Mouse (Mus musculus): ENCODE results near the gene Fbxw9. TPM values are rescaled to one million over a fixed set of nuclear protein-coding genes. Genes with fewer than 3 reads are reported as not detected.

Fbxw9 gene
- polyA plus RNA-seq, 1 experiment from 2014 or later, result 23.1 TPM

GRCm38 (mm10) chr8:85067155-85067554 is 7.3 kb downstream of the Fbxw9 start:
- 100% methylated on average over 2 of the region's 2 CpGs for WGBS
- no peak overlapping the region for H3K9ac ChIP-seq
- H3K4me2 ChIP-seq, result no peak overlapping the region
- no peak for ATAC-seq (ENCODE audit: insufficient read depth)
- H3K4me1 ChIP-seq (ENCODE audit: insufficient read depth), result peaks cover under 1% of the 10 kb centered on the region; the same call in 1 of the 2 replicates
- H3K27me3 ChIP-seq (ENCODE audit: insufficient read depth, low read length), result no peaks in the 10 kb centered on the region
- TF ChIP-seq CTCF (IDR thresholded peaks at IDR 0.05; ENCODE audit: low read depth), result no peak
- no peak for DNase-seq
- no peak overlapping the region for H3K4me3 ChIP-seq (ENCODE audit: low read depth, low read length)
- peaks cover 3% of the 10 kb centered on the region; the same call in 1 of the 2 replicates for H3K36me3 ChIP-seq (ENCODE audit: insufficient read depth)
- H3K27ac ChIP-seq (ENCODE audit: low read depth), result no peak overlapping the region
- H3K9me3 ChIP-seq (ENCODE audit: low read depth, low read length), result no peaks in the 10 kb centered on the region

DNA sequence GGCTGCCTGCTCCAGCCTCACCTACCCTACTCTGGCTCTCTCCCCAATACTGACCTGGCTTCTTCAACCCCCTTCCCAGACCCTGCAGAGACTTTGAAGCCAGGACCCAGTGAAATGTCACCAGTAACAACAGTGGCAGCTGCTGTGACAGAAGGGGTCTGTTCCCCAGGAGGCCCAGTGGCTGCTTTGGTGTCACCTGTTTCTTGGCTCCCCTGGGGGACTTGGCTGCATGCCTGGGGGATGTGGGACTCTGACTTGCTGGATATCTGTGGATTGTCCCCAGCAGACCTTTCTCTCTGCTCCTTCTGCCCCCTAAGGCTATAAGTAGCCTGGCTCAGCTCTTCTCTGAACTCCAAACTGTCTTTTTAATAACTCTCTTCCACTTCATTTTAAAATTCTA is 8.1 kb downstream of the Fbxw9 start, which contains the start of gene Gm5741:
TSS of gene Gm5741 (minus strand) at position 1 of the 400 bp plus-strand sequence.
- no peak within 1 kb of the TSS for H3K9ac ChIP-seq
- H3K4me1 ChIP-seq (ENCODE audit: insufficient read depth), result peaks cover 6% of the 10 kb centered on the region; the same call in 1 of the 2 replicates
- H3K27ac ChIP-seq (ENCODE audit: low read depth), result no peak within 1 kb of the TSS
- no peak for TF ChIP-seq CTCF (IDR thresholded peaks at IDR 0.05; ENCODE audit: low read depth)
- no peak within 1 kb of the TSS for H3K4me2 ChIP-seq
- DNase-seq, result no peak
- H3K4me3 ChIP-seq (ENCODE audit: low read depth, low read length), result no peak within 1 kb of the TSS
- H3K36me3 ChIP-seq (ENCODE audit: insufficient read depth), result peaks cover 3% of the 10 kb centered on the region; the same call in 1 of the 2 replicates
- ATAC-seq (ENCODE audit: insufficient read depth), result no peak
- H3K9me3 ChIP-seq (ENCODE audit: low read depth, low read length), result no peaks in the 10 kb centered on the region
- H3K27me3 ChIP-seq (ENCODE audit: insufficient read depth, low read length), result no peaks in the 10 kb centered on the region

GRCm38 (mm10) chr8:85071041-85071440 is 11.2 kb downstream of the Fbxw9 start:
- no peaks in the 10 kb centered on the region for H3K9me3 ChIP-seq (ENCODE audit: low read depth, low read length)
- peak overlapping the region; percentile 95 for H3K27ac ChIP-seq (ENCODE audit: low read depth)
- TF ChIP-seq CTCF (IDR thresholded peaks at IDR 0.05; ENCODE audit: low read depth), result no peak
- DNase-seq (peak; percentile 19), ATAC-seq (ENCODE audit: insufficient read depth) (no peak)
- H3K4me3 ChIP-seq (ENCODE audit: low read depth, low read length), result peak overlapping the region; percentile 71
- H3K36me3 ChIP-seq (ENCODE audit: insufficient read depth), result peaks cover 30% of the 10 kb centered on the region
- H3K4me1 ChIP-seq (ENCODE audit: insufficient read depth), result peaks cover 6% of the 10 kb centered on the region; the same call in 1 of the 2 replicates
- WGBS, result 77% methylated on average over 5 of the region's 5 CpGs
- H3K4me2 ChIP-seq, result peak overlapping the region; percentile 81
- H3K9ac ChIP-seq, result no peak overlapping the region
- no peaks in the 10 kb centered on the region for H3K27me3 ChIP-seq (ENCODE audit: insufficient read depth, low read length)

DNA sequence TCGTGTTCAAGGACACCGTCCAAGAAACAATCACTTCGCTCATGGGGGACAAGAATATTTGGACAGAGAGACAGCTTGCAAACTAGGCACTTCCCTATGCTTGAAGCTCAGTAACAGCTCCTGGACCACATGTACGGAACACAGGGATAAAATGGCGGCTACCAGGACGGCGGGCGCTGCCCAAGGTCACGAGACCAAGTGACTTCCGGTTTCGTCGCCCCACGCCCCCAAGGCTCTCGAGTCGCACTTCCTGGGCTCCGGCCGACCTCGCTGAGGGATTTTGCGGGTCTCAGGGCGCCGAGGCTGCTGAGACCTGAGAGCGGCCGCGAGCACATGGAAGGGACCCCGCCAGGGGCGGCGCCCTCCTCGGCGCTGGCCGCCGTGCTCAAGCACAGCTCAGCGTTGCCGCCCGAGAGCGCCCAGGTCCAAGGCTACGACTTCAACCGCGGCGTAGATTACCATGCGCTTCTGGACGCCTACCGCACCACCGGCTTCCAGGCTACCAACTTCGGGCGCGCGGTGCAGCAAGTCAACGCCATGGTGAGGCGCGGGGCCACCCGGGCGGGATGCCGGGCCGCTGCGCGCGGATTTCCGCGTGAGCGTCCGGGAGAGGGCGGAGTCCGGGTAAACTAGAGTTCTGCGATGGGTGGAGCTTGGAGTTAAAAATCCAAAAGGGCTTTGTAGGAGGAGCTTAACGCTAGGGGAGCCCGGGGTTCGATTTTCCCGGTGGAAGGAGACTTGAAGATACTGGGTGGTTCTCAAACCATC is 11.8 kb downstream of the Fbxw9 start, which contains the start of gene Dhps:
TSS of gene Dhps (plus strand) at position 244 of the 768 bp plus-strand sequence.
- WGBS, result under 1% methylated on average over 68 of the region's 68 CpGs
- H3K36me3 ChIP-seq (ENCODE audit: insufficient read depth), result peaks cover 34% of the 10 kb centered on the region
- H3K4me2 ChIP-seq, result peak within 1 kb of the TSS; percentile 81
- TF ChIP-seq CTCF (IDR thresholded peaks at IDR 0.05; ENCODE audit: low read depth), result no peak
- peak within 1 kb of the TSS; percentile 71 for H3K4me3 ChIP-seq (ENCODE audit: low read depth, low read length)
- peak within 1 kb of the TSS; percentile 95 for H3K27ac ChIP-seq (ENCODE audit: low read depth)
- ATAC-seq (ENCODE audit: insufficient read depth) (peak; percentile 89), DNase-seq (peak; percentile 97)
- H3K4me1 ChIP-seq (ENCODE audit: insufficient read depth), result peaks cover 6% of the 10 kb centered on the region; the same call in 1 of the 2 replicates
- peak within 1 kb of the TSS; percentile 74 for H3K9ac ChIP-seq
- no peaks in the 10 kb centered on the region for H3K9me3 ChIP-seq (ENCODE audit: low read depth, low read length)
- no peaks in the 10 kb centered on the region for H3K27me3 ChIP-seq (ENCODE audit: insufficient read depth, low read length)

DNA sequence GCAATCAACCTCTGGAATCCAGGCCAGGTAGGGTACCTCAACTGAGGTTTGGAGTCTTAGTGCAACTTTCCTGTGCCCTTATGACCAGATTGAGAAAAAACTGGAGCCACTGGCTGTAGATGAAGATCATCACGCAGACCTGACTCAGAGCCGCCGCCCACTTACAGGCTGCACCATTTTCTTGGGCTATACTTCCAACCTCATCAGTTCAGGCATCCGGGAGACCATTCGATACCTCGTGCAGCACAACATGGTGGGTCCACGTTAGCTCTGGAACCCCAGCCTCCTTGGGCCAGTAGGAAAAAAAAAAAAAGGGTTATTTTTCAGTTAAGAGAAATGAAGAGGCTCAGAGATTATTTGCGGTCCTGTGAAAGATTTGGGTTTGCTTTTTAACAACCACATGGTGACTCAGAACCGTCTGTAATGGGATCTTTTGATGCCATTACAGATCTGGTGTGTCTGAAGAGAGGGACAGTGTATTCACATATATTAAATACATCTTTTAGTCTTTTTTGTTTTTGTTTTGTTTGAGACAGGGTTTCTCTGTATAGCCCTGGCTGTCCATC is 12.6 kb downstream of the Fbxw9 start:
- ATAC-seq (ENCODE audit: insufficient read depth) (0 out of 2 replicates have a peak, but pooled peaks have one; percentile 20), DNase-seq (no peak)
- peaks cover 6% of the 10 kb centered on the region; the same call in 1 of the 2 replicates for H3K4me1 ChIP-seq (ENCODE audit: insufficient read depth)
- WGBS, result 30% methylated on average over 9 of the region's 9 CpGs
- no peaks in the 10 kb centered on the region for H3K27me3 ChIP-seq (ENCODE audit: insufficient read depth, low read length)
- peak overlapping the region; percentile 81 for H3K4me2 ChIP-seq
- peak overlapping the region; percentile 95; the same call in 1 of the 2 replicates for H3K27ac ChIP-seq (ENCODE audit: low read depth)
- H3K9me3 ChIP-seq (ENCODE audit: low read depth, low read length), result no peaks in the 10 kb centered on the region
- no peak for TF ChIP-seq CTCF (IDR thresholded peaks at IDR 0.05; ENCODE audit: low read depth)
- H3K9ac ChIP-seq, result peak overlapping the region; percentile 74
- peaks cover 39% of the 10 kb centered on the region for H3K36me3 ChIP-seq (ENCODE audit: insufficient read depth)
- peak overlapping the region; percentile 71 for H3K4me3 ChIP-seq (ENCODE audit: low read depth, low read length)

- ATAC-seq (ENCODE audit: insufficient read depth), result no peak
- no peaks in the 10 kb centered on the region for H3K9me3 ChIP-seq (ENCODE audit: low read depth, low read length)
- no peak overlapping the region for H3K4me3 ChIP-seq (ENCODE audit: low read depth, low read length)
- no peaks in the 10 kb centered on the region for H3K27me3 ChIP-seq (ENCODE audit: insufficient read depth, low read length)
- no peak overlapping the region for H3K27ac ChIP-seq (ENCODE audit: low read depth)
- 86% methylated on average over 15 of the region's 15 CpGs for WGBS
- H3K4me2 ChIP-seq, result peak overlapping the region; percentile 81
- H3K9ac ChIP-seq, result no peak overlapping the region
- DNase-seq, result no peak
- H3K4me1 ChIP-seq (ENCODE audit: insufficient read depth), result peaks cover 6% of the 10 kb centered on the region; the same call in 1 of the 2 replicates
- TF ChIP-seq CTCF (IDR thresholded peaks at IDR 0.05; ENCODE audit: low read depth), result no peak
- H3K36me3 ChIP-seq (ENCODE audit: insufficient read depth), result peaks cover 43% of the 10 kb centered on the region
Measured at GRCm38 (mm10) chr8:85073041-85073612, 13.3 kb downstream of the Fbxw9 start.

DNA sequence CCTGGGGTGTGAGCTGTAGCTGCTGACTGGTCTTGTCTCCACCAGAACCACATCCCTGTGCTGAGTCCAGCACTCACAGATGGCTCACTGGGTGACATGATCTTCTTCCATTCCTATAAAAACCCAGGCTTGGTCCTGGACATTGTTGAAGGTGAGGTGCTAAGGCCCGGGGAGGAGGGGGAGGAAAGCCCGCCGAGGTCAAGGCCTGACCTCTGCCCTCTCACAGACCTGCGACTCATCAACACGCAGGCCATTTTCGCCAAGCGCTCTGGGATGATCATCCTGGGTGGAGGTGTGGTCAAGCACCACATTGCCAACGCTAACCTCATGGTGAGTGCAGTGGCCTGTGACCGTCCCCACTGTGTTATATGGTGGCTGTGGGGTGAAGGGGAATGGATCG is 14.3 kb downstream of the Fbxw9 start:
- no peak overlapping the region for H3K9ac ChIP-seq
- peaks cover 52% of the 10 kb centered on the region for H3K36me3 ChIP-seq (ENCODE audit: insufficient read depth)
- H3K4me3 ChIP-seq (ENCODE audit: low read depth, low read length), result no peak overlapping the region
- no peaks in the 10 kb centered on the region for H3K9me3 ChIP-seq (ENCODE audit: low read depth, low read length)
- ATAC-seq (ENCODE audit: insufficient read depth) (no peak), DNase-seq (no peak)
- TF ChIP-seq CTCF (IDR thresholded peaks at IDR 0.05; ENCODE audit: low read depth), result no peak
- no peak overlapping the region for H3K4me2 ChIP-seq
- H3K4me1 ChIP-seq (ENCODE audit: insufficient read depth), result peaks cover 6% of the 10 kb centered on the region; the same call in 1 of the 2 replicates
- H3K27me3 ChIP-seq (ENCODE audit: insufficient read depth, low read length), result no peaks in the 10 kb centered on the region
- H3K27ac ChIP-seq (ENCODE audit: low read depth), result no peak overlapping the region
- 75% methylated on average over 10 of the region's 10 CpGs for WGBS

Measured in lung, embryonic 14.5 days (tissue).